Mouse (Mus musculus) hindbrain, embryonic 12.5 days (tissue): ENCODE measurements around the gene Pdlim5. TPM values are rescaled to one million over a fixed set of nuclear protein-coding genes. Genes with fewer than 3 reads are reported as not detected.

Source experiments
- ATAC-seq: fragments of 200-750 bp; cut with Nextera tagmentation; 2 replicates; pipeline ENCODE4 v1.8.0; 2017; ENCODE audit warnings: moderate TSS enrichment; ENCODE audit not compliant: low FRiP score
- H3K27ac ChIP-seq: fragments of 300-500 bp; sonication (generic); 2 replicates; pipeline ENCODE4 v1.5.1; 2016; ENCODE audit warnings: mild to moderate bottlenecking
- H3K27me3 ChIP-seq: fragments of 300-500 bp; sonication (generic); 2 replicates; pipeline ENCODE4 v1.6.1; 2016; ENCODE audit warnings: mild to moderate bottlenecking
- H3K36me3 ChIP-seq: fragments of 300-500 bp; sonication (generic); 2 replicates; pipeline ENCODE4 v1.6.1; 2016; ENCODE audit warnings: mild to moderate bottlenecking
- H3K4me1 ChIP-seq: fragments of 300-500 bp; sonication (generic); 2 replicates; pipeline ENCODE4 v1.6.1; 2016
- H3K4me2 ChIP-seq: fragments of 300-500 bp; sonication (generic); replicated peaks from 2 replicates; pipeline ENCODE4 v1.6.1; 2016; ENCODE audit warnings: mild to moderate bottlenecking
- H3K4me3 ChIP-seq: fragments of 300-500 bp; sonication (generic); 2 replicates; pipeline ENCODE4 v1.5.1; 2016; ENCODE audit warnings: mild to moderate bottlenecking
- H3K9ac ChIP-seq: fragments of 300-500 bp; sonication (generic); 2 replicates; pipeline ENCODE4 v1.6.1; 2016; ENCODE audit warnings: mild to moderate bottlenecking, moderate library complexity
- H3K9me3 ChIP-seq: fragments of 300-500 bp; sonication (generic); replicated peaks from 2 replicates; pipeline ENCODE4 v1.6.1; 2016; ENCODE audit warnings: mild to moderate bottlenecking
- WGBS: fragments of 180-500 bp; shearing (Covaris S2); methylation state at CpG from one replicate; pipeline ENCODE4 v1.1.7; 2016; 5-methylcytosine and 5-hydroxymethylcytosine counted together
- polyA plus RNA-seq: library from polyadenylated mRNA; unstranded; fragments of >200 nt; fragmentation: Nextera tagmentation; extraction: Ambion mirVana; gene quantifications from 2 replicates; pipeline ENCODE4 v1.2.1, GENCODE M21; 2016

The Pdlim5 gene
- polyA plus RNA-seq, 1 experiment from 2014 or later, result 20.2 TPM

DNA sequence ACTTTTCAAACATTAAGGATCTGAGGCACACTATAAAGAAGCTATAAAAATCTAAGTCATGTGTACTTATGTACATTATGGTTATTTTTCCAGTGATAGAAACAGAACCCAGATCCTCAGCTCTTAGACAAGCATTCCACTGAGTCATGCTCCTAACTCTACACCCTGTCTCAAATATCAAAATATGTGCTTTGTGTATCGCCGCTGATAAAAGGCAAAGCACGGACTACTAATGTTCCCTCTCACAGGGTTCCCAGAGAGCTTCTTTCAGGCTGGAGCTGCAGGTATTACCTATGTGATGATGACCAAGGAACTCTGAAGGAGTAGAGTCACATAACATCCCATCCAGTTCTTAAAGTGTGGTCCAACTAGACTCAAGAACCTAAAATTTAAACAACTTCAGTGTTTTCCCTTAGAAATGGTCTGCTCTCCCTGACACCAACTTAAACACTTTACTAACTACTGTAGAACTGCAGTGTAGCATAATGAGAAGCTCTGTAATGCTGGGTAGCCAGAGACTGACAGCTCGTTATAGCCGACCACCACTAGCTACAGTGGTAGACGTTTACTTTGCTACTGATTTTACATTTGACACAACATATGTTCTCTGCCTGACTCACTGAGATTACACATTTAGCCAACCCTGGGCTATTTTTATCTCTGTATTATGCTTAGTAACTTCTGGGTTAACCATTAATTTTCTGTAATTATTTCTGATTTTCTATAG lies 115.0 kb downstream of the Pdlim5 start:
- Histone ChIP-seq H3K4me2 (no peak overlapping the region), H3K4me3 (no peak overlapping the region), H3K36me3 (no peaks in the 10 kb centered on the region), H3K27ac (no peak overlapping the region), H3K9ac (no peak overlapping the region), H3K4me1 (no peaks in the 10 kb centered on the region), H3K9me3 (no peaks in the 10 kb centered on the region), H3K27me3 (no peaks in the 10 kb centered on the region)
- ATAC-seq, result no peak
- WGBS, result 83% methylated on average over 6 of the region's 6 CpGs

DNA sequence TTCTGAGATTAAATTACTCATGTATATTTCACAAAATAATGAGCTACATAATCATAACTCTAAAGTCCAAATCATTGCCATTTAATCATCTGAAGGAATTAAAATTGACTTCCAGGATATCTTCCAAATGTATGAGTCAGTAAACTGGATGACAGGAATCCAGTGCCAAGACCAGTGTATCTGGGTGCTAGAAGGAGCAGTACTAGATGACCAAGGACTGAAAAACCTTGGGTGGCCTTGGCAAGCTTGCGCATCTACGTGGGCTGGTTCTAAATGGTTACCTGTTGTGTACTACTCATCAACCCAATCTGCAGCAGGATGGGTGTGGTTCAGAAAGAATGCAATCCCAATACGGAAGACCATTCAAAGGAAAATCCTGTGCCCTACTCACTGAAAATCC lies 116.5 kb downstream of the Pdlim5 start:
- H3K9ac ChIP-seq, result no peak overlapping the region
- no peaks in the 10 kb centered on the region for H3K27me3 ChIP-seq
- H3K4me1 ChIP-seq, result no peaks in the 10 kb centered on the region
- no peak overlapping the region for H3K4me2 ChIP-seq
- no peak overlapping the region for H3K4me3 ChIP-seq
- no peak for ATAC-seq
- WGBS, result 95% methylated on average over 3 of the region's 3 CpGs
- H3K9me3 ChIP-seq, result no peaks in the 10 kb centered on the region
- H3K27ac ChIP-seq, result no peak overlapping the region
- no peaks in the 10 kb centered on the region for H3K36me3 ChIP-seq

DNA sequence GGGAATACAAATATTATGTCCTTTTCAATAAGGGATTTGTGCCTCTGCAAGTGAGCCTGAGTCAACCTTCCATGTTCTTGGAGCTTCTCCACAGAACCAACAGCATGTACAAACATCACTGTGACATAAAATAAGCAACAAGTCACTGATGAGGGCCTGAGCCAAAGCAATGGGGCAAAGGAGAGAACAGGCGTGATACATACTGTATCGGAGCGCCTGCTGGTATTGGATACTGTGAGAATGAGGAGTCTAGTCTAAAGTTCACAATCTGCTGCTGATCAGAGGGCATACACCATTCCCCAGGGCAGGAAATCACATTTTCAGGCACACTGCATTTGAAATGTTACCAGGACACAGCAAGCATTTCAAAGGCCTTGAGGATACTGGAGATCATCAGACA lies 119.0 kb downstream of the Pdlim5 start:
- no peak overlapping the region for H3K27ac ChIP-seq

DNA sequence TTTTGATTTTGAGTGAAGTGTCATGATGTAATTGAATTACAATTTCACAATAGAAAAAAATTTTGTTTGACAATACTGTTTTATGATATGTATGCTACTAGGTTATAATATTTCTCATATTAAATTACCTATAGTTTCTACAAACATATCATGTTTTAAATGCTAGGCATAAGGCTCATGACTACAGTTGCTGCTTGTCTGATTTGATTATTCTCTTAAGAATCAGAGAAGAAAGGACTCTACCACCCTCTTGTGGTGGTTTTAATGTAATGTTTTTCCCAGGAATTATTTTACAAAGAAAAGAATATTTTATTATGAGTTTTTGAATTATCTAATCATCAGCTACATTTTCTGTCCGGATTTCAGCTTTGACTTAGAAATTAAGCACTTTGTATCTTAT lies 120.5 kb downstream of the Pdlim5 start:
- ATAC-seq, result no peak
- Histone ChIP-seq H3K4me3 (no peak overlapping the region), H3K4me2 (no peak overlapping the region), H3K27ac (no peak overlapping the region), H3K9ac (no peak overlapping the region), H3K4me1 (no peaks in the 10 kb centered on the region), H3K9me3 (no peaks in the 10 kb centered on the region), H3K36me3 (no peaks in the 10 kb centered on the region), H3K27me3 (no peaks in the 10 kb centered on the region)
- 11% methylated on average over 1 of the region's 1 CpGs for WGBS

More for the DNA sequence above, 119.0 kb downstream of the Pdlim5 start:
- H3K4me2 ChIP-seq, result no peak overlapping the region
- H3K27me3 ChIP-seq, result no peaks in the 10 kb centered on the region
- no peak overlapping the region for H3K4me3 ChIP-seq
- ATAC-seq, result no peak
- H3K36me3 ChIP-seq, result no peaks in the 10 kb centered on the region
- 73% methylated on average over 3 of the region's 3 CpGs for WGBS
- H3K4me1 ChIP-seq, result no peaks in the 10 kb centered on the region
- H3K9me3 ChIP-seq, result no peaks in the 10 kb centered on the region
- no peak overlapping the region for H3K9ac ChIP-seq

DNA sequence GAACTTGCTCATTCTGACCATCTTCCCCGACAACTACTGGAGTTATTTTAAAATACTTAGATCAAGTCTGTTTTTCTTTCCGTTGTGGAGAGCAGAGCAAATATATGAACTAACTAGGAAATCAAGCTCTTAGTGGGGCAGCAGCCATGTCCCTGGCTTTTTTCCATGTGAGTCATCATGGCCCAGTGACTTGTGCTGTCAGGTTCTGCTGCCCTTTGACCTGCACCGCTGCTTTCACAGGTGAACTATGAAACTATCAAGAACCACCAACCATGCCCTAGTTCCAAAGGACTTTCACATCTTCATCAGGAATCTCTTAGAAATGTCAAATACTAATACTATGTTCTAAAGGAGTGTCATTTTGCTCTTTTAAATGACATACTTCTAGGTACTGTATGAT lies 121.0 kb downstream of the Pdlim5 start:
- Histone ChIP-seq H3K27ac (no peak overlapping the region), H3K9ac (no peak overlapping the region), H3K4me1 (no peaks in the 10 kb centered on the region), H3K36me3 (no peaks in the 10 kb centered on the region), H3K27me3 (no peaks in the 10 kb centered on the region), H3K4me3 (no peak overlapping the region), H3K9me3 (no peaks in the 10 kb centered on the region), H3K4me2 (no peak overlapping the region)
- ATAC-seq, result no peak
- 91% methylated on average over 3 of the region's 3 CpGs for WGBS

DNA sequence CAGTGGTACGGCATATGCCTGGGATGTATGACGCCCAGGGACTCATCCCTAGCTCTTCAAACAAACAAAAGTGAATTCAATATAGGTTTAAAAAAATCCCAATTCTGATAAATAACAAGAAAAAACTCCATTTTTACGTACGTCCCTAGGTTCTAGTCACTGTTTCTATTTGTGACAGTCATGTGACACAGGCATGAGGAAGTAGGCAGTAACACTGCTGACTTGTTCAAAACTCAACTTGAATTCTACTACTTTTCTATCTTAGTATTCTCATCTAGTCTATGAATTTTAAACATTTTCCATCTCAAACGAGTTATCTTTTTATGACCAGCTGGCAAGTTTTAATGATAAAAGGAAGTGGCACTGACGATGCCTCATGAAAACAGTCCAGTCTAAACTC lies 122.2 kb downstream of the Pdlim5 start:
- 92% methylated on average over 6 of the region's 6 CpGs for WGBS
- no peak overlapping the region for H3K4me2 ChIP-seq

DNA sequence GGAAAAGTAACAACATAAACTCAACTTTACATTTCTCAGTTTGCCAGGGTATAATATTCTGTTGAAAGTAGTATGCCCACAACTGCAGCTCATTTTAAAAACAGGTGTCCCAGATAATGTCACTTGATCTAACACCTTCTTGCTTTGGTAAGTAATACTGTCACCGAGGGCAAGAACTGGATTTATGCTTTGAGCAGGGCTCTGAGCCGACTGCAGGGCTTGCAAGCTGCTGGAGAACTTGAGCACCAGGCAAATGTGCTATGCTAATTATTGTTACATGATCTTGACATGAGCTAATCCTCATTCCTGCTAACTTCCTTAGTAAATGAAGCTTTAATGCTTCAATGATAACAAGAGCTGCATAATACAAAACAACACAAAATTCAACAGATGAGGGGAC lies 139.1 kb downstream of the Pdlim5 start:
- H3K27me3 ChIP-seq, result no peaks in the 10 kb centered on the region
- no peaks in the 10 kb centered on the region for H3K36me3 ChIP-seq
- 62% methylated on average over 2 of the region's 2 CpGs for WGBS
- ATAC-seq, result no peak
- no peaks in the 10 kb centered on the region for H3K9me3 ChIP-seq
- no peak overlapping the region for H3K4me2 ChIP-seq
- no peak overlapping the region for H3K9ac ChIP-seq
- no peak overlapping the region for H3K27ac ChIP-seq
- H3K4me3 ChIP-seq, result no peak overlapping the region
- H3K4me1 ChIP-seq, result no peaks in the 10 kb centered on the region; the same call in 1 of the 2 replicates

More for the DNA sequence above, 122.2 kb downstream of the Pdlim5 start:
- Histone ChIP-seq H3K9ac (no peak overlapping the region), H3K4me3 (no peak overlapping the region), H3K4me1 (no peaks in the 10 kb centered on the region), H3K27me3 (no peaks in the 10 kb centered on the region), H3K9me3 (no peaks in the 10 kb centered on the region), H3K36me3 (no peaks in the 10 kb centered on the region), H3K27ac (no peak overlapping the region)
- ATAC-seq, result no peak

DNA sequence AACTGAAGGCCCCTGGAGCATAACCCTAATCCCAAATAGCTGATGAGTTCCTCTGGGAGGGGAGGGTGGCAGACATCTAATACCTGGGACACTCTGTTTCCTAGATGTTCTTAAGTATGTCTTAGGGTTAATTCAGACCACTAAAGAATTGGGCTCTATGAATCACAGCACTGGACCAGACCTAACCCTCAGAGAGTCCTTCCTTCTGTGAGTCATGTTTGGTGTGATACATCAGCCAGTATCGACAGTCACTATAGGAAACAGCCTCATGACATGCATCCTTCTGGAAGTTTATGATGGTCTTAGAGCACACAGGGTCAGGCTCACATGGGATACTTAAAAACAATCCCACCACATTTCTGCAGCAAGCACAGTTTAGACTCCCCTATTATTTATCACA lies 143.4 kb downstream of the Pdlim5 start:
- Histone ChIP-seq H3K27me3 (no peaks in the 10 kb centered on the region), H3K36me3 (no peaks in the 10 kb centered on the region), H3K4me2 (no peak overlapping the region), H3K4me3 (no peak overlapping the region), H3K4me1 (no peaks in the 10 kb centered on the region; the same call in 1 of the 2 replicates), H3K27ac (no peak overlapping the region), H3K9me3 (no peaks in the 10 kb centered on the region), H3K9ac (no peak overlapping the region)
- no peak for ATAC-seq
- 83% methylated on average over 1 of the region's 1 CpGs for WGBS

DNA sequence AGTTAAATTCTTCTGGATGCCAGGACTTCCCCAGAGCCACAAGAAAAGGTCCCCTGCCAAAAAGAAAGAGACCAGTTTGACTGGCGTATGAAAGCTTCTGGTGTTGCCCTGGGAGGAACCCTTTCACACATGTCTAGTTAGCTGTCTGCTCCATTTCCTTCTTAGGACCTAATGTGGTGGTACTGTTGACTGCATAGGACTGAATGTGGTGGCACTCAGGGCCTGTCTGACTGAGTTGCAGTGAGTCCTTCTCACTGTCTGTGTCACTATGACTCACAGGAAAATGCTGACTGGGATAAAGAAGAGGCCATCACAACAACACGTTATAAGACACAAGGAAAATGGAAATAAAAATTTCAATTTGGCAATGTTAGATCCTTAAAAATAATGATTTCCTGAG lies 146.0 kb downstream of the Pdlim5 start:
- no peak for ATAC-seq
- H3K9me3 ChIP-seq, result no peaks in the 10 kb centered on the region
- H3K4me1 ChIP-seq, result no peaks in the 10 kb centered on the region; the same call in 1 of the 2 replicates
- H3K9ac ChIP-seq, result no peak overlapping the region
- no peak overlapping the region for H3K4me3 ChIP-seq
- no peaks in the 10 kb centered on the region for H3K27me3 ChIP-seq
- H3K27ac ChIP-seq, result no peak overlapping the region
- no peaks in the 10 kb centered on the region for H3K36me3 ChIP-seq
- WGBS, result 82% methylated on average over 2 of the region's 2 CpGs
- H3K4me2 ChIP-seq, result no peak overlapping the region

DNA sequence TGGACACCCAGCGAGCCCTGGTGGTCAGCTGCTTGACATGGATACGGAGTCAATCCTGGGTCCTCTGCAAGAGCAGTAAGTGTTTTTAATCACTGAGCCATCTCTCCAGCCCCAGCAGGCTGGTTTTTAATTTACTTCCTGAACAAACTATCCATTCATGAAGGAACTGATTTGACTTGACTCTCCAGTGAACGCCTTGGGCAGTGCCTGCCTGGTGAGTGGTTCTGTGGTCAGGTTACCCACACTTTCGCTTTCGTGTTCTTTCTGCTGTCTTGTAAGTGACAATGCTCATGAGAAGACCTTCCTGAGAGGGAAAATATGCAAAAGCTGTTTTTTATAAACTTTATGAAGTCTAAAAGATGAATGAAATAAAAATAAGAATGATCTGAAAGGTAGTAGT lies 152.2 kb downstream of the Pdlim5 start:
- Histone ChIP-seq H3K27me3 (no peaks in the 10 kb centered on the region), H3K4me2 (no peak overlapping the region), H3K36me3 (no peaks in the 10 kb centered on the region), H3K27ac (no peak overlapping the region), H3K9me3 (no peaks in the 10 kb centered on the region), H3K4me1 (no peaks in the 10 kb centered on the region), H3K4me3 (no peak overlapping the region), H3K9ac (no peak overlapping the region)
- 76% methylated on average over 5 of the region's 5 CpGs for WGBS
- ATAC-seq, result no peak

DNA sequence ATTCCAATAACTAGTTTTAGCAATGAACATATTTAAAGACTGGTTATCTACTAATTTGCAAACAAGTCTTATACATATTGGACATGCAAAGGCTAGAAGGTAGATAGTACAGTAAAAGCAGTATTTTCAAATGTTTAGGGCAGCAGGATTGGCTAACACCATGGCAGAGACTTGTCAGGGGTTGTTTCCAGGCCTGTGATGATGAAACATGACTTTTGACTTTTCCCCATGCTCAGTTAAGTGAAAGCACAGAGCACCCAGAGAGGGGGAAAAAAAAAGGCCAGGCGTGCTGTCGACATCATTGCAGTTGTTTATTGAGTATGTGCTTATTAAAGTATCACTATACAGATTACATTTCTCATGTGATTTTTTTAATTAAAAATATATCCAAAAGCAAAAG lies 156.2 kb downstream of the Pdlim5 start:
- H3K4me1 ChIP-seq, result no peaks in the 10 kb centered on the region
- no peak for ATAC-seq
- H3K36me3 ChIP-seq, result no peaks in the 10 kb centered on the region
- no peak overlapping the region for H3K4me3 ChIP-seq
- no peaks in the 10 kb centered on the region for H3K9me3 ChIP-seq
- no peak overlapping the region for H3K9ac ChIP-seq
- no peak overlapping the region for H3K4me2 ChIP-seq
- no peaks in the 10 kb centered on the region for H3K27me3 ChIP-seq
- 90% methylated on average over 2 of the region's 2 CpGs for WGBS
- no peak overlapping the region for H3K27ac ChIP-seq

DNA sequence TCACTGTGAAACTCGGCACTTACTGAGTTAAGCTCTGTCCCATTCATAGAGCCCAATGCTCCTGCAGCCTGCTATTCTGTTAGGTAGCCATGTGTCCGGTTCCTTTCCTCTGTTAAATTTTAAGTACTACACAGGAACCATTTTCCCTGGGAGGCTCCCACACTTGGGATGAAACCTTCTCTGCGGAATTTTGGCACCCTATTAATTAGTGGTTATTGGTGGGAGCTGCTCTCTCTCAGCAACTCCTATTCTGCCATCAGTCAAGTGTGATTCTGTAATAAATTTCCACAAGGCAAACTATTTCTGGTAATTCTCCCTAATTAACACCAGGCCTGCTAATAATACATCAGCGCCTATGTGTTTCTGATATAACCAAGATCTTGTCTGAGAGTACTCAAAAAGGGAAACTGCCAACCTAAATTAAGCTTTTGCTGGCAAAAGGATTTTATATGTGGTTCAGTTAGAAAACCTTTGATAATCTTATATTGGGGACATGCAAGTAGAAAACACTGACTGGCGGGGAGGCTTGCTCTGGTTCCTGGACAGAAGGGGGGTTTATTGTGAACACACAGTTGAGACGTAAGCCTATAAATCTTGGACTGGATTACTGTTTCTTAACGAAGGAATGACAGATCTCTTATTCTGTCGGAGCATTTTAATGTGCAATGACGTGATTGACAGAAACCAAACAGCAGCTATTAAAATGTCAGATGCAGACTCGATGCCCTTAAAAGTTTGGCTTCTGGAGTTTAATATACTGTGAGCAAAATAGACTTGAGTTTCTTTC lies 157.0 kb downstream of the Pdlim5 start:
- Histone ChIP-seq H3K36me3 (no peaks in the 10 kb centered on the region), H3K4me3 (no peak overlapping the region), H3K9me3 (no peaks in the 10 kb centered on the region), H3K27me3 (no peaks in the 10 kb centered on the region), H3K27ac (no peak overlapping the region), H3K4me1 (no peaks in the 10 kb centered on the region), H3K9ac (no peak overlapping the region), H3K4me2 (no peak overlapping the region)
- no peak for ATAC-seq
- WGBS, result 80% methylated on average over 10 of the region's 10 CpGs

DNA sequence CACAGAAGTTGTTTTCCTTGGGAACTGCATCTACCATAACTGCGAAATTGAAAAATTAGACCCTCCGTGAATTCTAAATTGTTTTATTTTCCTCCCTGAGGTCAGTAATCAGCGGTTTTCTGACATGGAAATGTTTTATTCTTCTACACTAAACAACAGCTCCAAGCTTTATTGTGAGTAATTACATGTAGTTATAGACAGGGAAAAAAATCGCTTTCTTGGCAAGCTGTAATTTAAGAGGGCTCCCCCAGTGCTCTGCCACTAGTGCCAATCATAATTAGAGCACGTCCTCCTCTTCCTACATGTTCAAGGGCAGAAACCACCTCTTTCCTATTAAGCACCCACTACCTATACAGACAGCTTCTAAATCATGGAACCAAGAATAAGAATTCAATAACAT lies 157.9 kb downstream of the Pdlim5 start:
- Histone ChIP-seq H3K9ac (no peak overlapping the region), H3K4me1 (no peaks in the 10 kb centered on the region), H3K4me2 (no peak overlapping the region), H3K9me3 (no peaks in the 10 kb centered on the region), H3K36me3 (no peaks in the 10 kb centered on the region), H3K27me3 (no peaks in the 10 kb centered on the region), H3K4me3 (no peak overlapping the region), H3K27ac (no peak overlapping the region)
- WGBS, result 66% methylated on average over 5 of the region's 5 CpGs
- ATAC-seq, result no peak
